Mouse (Mus musculus) kidney, embryonic 14.5 days (tissue): ENCODE data around the gene Mtap. TPM values are rescaled to one million over a fixed set of nuclear protein-coding genes. Genes with fewer than 3 reads are reported as not detected.

Source experiments
- ATAC-seq: fragments of 200-750 bp; cut with Nextera tagmentation; 2 replicates; pipeline ENCODE4 v1.8.0; 2017; ENCODE audit warnings: moderate number of reproducible peaks, mild to moderate bottlenecking, moderate TSS enrichment, moderate library complexity; ENCODE audit not compliant: low FRiP score, low TSS enrichment
- H3K27ac ChIP-seq: fragments of 300-500 bp; sonication (generic); 2 replicates; pipeline ENCODE4 v1.5.1; 2014; ENCODE audit warnings: low read depth, mild to moderate bottlenecking, low read length, moderate library complexity, mixed read lengths
- H3K27me3 ChIP-seq: fragments of 300-500 bp; sonication (generic); 2 replicates; pipeline ENCODE4 v1.6.1; 2014; ENCODE audit warnings: mild to moderate bottlenecking, low read length; ENCODE audit not compliant: control insufficient read depth, insufficient read depth
- H3K36me3 ChIP-seq: fragments of 300-500 bp; sonication (generic); 2 replicates; pipeline ENCODE4 v1.6.1; 2014; ENCODE audit warnings: low read length, mixed read lengths; ENCODE audit not compliant: control insufficient read depth, insufficient read depth
- H3K4me1 ChIP-seq: fragments of 300-500 bp; sonication (generic); 2 replicates; pipeline ENCODE4 v1.6.1; 2014; ENCODE audit warnings: low read length, mixed read lengths; ENCODE audit not compliant: control insufficient read depth, insufficient read depth
- H3K4me2 ChIP-seq: fragments of 300-500 bp; sonication (generic); replicated peaks from 2 replicates; pipeline ENCODE4 v1.6.1; 2014; ENCODE audit warnings: low read depth, mild to moderate bottlenecking, low read length
- H3K4me3 ChIP-seq: fragments of 300-500 bp; sonication (generic); 2 replicates; pipeline ENCODE4 v1.5.1; 2014; ENCODE audit warnings: mild to moderate bottlenecking, low read length
- H3K9ac ChIP-seq: fragments of 300-500 bp; sonication (generic); 2 replicates; pipeline ENCODE4 v1.6.1; 2014; ENCODE audit warnings: low read depth, mild to moderate bottlenecking, low read length, moderate library complexity
- H3K9me3 ChIP-seq: fragments of 300-500 bp; sonication (generic); 2 replicates; pipeline ENCODE4 v1.6.1; 2016; ENCODE audit warnings: low read length; ENCODE audit not compliant: control insufficient read depth
- WGBS: fragments of 180-500 bp; shearing (Covaris S2); extraction: QIAGEN DNeasy Blood & Tissue Kit; methylation state at CpG from one replicate; pipeline ENCODE4 v1.1.7; 2014; 5-methylcytosine and 5-hydroxymethylcytosine counted together
- polyA plus RNA-seq: library from polyadenylated mRNA; unstranded; fragments of >200 nt; fragmentation: Nextera tagmentation; extraction: Ambion mirVana; gene quantifications from 2 replicates; pipeline ENCODE4 v1.2.1, GENCODE M21; 2014

The Mtap gene
- polyA plus RNA-seq, 1 experiment from 2014 or later: 91.2 TPM

DNA sequence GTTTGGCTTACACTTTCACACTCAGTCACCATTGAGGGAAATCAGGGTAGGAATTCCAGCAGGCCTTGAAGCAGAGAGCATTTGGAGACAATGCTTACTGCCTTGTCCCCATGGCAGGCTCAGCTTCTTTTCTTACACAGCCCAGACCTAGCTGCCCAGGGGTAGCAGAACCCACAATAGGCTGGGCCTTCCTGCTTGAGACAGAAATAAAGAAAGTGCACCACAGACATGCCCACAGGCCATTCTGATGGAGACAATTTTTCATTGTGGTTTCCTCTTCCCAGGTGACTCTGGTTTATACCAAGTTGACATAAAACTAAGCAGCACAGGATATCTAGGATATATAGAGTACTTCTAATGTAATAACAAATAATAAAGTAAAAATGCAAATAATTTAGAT is 72.4 kb downstream of the Mtap start:
- H3K4me2 ChIP-seq: no peak overlapping the region
- H3K9ac ChIP-seq: no peak overlapping the region
- no peak overlapping the region for H3K4me3 ChIP-seq
- H3K27ac ChIP-seq: no peak overlapping the region
- ATAC-seq: no peak
- H3K36me3 ChIP-seq: no peaks in the 10 kb centered on the region
- H3K9me3 ChIP-seq: no peaks in the 10 kb centered on the region
- no peaks in the 10 kb centered on the region for H3K27me3 ChIP-seq
- no peaks in the 10 kb centered on the region for H3K4me1 ChIP-seq

DNA sequence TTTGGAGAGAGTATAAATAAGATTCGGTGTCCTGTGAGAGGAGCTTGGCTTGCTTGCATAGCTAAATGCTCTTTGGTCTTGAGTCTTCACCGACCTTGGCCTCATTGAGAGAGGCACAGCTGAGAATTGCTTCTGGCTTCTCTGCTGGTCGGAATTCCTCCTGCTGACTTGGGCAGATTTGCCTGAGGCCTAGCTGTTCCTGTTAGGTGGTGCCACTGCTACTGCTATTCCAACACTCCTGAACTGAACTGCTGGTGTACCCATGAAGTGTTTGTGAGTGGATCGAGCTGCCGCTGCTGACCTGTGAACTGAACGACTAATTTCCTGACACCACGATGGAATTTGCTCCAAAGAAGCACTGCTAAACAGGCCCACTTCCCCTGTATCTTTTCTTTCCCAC is 73.4 kb downstream of the Mtap start:
- no peaks in the 10 kb centered on the region for H3K4me1 ChIP-seq
- no peaks in the 10 kb centered on the region for H3K27me3 ChIP-seq
- no peak for ATAC-seq
- WGBS: 61% methylated on average over 7 of the region's 7 CpGs
- no peak overlapping the region for H3K27ac ChIP-seq
- no peak overlapping the region for H3K4me2 ChIP-seq
- H3K4me3 ChIP-seq: no peak overlapping the region
- no peaks in the 10 kb centered on the region for H3K9me3 ChIP-seq
- no peaks in the 10 kb centered on the region for H3K36me3 ChIP-seq
- H3K9ac ChIP-seq: no peak overlapping the region

DNA sequence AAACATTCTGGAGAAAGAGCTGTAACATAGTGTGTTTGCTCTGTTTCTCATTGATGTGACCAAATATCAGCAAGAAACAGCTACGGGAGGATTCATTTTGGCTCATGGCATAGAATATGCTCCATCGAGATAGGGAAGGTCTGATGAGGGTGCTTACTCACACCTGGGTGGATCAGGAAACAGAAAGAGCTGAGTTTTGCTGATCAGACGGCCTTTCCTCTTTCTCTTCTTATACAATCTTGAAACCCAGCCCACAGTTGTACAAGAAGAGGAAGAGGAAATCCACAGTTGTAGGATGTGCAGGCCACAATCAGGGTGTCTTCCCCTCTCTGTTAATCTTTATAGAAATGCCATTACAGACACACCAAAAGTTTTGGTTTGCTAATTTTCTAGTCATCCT is 75.3 kb downstream of the Mtap start:
- no peak overlapping the region for H3K27ac ChIP-seq
- no peak for ATAC-seq
- H3K27me3 ChIP-seq: no peaks in the 10 kb centered on the region
- no peak overlapping the region for H3K4me2 ChIP-seq
- H3K4me3 ChIP-seq: no peak overlapping the region
- no peaks in the 10 kb centered on the region for H3K36me3 ChIP-seq
- H3K4me1 ChIP-seq: no peaks in the 10 kb centered on the region
- H3K9ac ChIP-seq: no peak overlapping the region
- 70% methylated on average over 3 of the region's 3 CpGs for WGBS
- no peaks in the 10 kb centered on the region for H3K9me3 ChIP-seq

Other genes with a start within 250 kb of the Mtap start
- gene Cdkn2a, start 157.5 kb downstream of the Mtap start, polyA plus RNA-seq: not detected in 2 replicates
- 0.55 and 1.2 TPM in 2 replicates for gene Cdkn2b, start 173.9 kb downstream of the Mtap start, polyA plus RNA-seq